Mouse (Mus musculus) monocyte, adult 2 months (primary cell): ENCODE results near the gene Rfng.
A peak's percentile ranks its signal among the peaks of the same experiment; 100 is the strongest.
"Not testable (repeated sequence)": the region's sequence is repeated elsewhere in the genome, so short reads cannot be mapped to it uniquely, and the experiment has no call there.

Experiments
- DNase-seq, 2 experiments: peaks; one replicate each; pipeline ENCODE4 v3.0.0; 2022; ENCODE audit warnings: low spot score in 2 of 2, low read depth in 1 of 2

Rfng gene

DNA sequence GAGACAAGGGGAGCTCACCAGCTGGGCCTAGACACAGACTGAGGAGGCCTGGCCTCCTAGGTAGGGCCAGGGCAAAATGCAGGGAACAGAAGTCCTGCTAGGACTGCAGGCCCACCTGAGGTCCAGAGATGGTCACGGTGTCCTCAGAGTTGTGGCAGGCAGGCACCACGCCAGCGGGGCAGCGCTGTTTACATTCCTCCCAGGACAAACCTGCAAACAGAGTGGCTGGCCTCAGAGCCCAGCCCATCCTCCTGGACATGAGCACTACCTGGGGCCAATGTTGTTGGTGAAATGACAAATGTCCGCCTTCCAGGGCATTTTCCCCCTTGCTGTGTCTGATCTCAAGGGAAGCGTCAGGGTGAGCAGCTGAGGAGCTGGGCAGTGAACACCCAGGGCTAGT lies 33.4 kb upstream of the Rfng start:
- DNase-seq, result no peak

DNA sequence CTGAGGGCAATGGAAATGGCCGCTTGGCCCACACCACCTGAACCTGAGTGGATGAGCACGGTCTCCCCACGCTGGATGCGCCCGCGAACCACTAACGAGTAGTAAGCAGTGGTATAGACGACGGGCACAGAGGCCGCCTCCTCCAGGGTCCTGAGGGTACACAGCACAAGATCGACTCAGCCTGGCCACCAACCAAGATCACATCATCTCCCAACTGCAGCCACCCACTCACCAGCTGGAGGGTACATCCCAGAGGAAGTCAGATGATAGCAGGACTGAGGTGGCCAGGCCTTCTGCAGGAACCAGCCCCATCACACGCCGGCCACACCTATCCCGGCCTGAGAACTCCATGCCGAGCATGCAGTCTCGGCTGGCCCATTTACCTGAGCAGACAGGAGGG lies 28.1 kb upstream of the Rfng start:
- DNase-seq, result no peak

DNA sequence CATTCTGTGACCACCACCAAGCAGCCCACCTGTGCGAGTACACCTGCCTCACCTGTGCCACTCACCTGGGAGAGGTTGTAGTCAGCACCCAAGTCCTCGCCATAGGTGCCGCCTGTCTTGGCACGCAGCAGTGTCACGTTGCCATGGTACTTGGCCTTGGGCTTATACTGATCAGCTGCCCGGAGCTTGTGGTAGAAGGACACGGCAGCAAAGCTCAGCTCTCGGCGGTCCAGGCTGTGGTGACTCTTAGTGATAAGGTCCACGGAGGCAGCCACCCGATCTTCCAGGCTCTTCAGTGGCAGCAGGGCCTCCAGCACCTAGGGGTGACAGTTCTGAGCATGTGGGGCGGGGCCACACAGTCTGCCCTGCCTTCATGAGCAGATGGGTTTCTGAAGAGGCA lies 24.0 kb upstream of the Rfng start:
- no peak for DNase-seq

DNA sequence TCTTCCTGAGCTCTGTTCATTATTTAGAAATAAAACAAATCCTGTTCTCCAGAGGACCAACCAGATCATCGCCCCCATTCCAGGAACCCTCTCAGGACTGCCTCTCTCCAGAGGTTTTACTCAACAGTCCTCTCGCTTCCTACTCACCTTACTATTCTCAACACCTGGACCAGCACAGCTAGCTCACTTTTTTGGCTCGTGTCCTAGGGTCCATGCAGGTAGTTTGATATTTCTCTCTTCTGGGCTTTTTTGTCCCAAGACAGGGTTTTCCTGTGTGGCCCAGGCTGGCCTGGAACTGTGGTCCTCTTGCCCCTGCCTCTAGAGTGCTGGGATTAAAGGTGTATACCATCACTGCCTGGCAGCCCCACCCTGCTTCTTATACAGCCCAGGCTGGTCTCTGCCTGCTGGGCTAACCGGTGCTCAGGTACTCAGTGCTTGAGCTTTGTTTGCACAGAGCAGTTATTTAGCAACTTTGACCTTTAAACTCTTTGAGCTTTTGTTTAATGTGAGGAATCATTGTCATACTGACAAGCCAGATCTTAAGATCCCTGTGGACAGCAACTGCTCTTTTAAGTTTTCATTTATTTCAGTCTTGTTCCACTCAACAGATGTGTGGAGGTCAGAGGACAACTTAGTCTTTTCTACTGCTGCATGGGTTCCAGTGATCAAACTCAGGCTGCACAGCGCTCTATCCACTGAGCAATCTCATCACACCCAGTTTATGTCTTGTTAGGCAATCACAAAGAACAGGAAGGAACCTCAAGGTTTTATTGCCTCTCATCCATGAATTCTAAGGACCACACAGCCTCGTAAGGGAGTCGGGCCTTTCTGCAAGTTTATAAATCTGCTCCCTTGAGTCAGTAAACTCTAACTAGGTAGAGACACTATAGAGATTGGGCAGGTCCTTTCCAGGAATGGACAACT lies 21.6 kb upstream of the Rfng start:
- DNase-seq, result no peak

DNA sequence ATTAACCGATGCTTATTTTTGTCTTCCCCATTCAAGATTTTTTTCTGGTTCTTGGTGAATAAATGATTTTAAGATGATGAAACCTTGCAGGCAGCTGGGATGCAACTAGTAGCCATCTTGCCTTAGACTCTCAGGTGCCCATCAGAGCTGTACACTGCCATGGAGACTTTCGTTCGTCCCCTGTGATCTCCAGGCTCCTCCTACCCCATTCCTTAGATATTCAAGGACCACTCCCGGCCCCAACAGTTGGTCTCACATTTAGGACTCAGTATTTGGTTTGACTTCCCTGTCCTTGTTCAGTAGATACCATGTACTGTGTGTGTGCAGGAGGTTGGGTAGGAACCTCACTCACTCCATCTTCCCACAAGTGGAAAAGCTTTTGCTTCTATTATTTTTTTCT lies 20.8 kb upstream of the Rfng start:
- DNase-seq, result no peak

DNA sequence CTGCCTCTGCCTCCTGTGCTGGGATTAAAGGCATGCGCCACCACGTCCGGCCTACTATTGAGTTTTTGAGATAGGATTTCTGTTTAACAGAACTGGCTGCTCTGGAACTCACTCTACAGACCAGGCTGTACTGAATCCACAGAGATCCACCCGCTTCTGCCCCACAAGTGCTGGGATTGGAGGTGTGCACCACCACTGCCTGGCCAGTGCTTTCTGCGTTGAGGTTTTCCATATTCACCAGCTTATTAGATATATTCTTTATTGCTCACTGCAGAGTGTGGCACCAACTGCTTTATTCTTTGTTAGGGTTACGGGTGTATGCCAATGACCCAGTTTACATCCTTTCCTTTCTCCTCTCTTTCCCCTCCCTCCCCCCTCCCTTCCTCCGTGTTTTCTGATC lies 20.3 kb upstream of the Rfng start:
- no peak for DNase-seq

DNA sequence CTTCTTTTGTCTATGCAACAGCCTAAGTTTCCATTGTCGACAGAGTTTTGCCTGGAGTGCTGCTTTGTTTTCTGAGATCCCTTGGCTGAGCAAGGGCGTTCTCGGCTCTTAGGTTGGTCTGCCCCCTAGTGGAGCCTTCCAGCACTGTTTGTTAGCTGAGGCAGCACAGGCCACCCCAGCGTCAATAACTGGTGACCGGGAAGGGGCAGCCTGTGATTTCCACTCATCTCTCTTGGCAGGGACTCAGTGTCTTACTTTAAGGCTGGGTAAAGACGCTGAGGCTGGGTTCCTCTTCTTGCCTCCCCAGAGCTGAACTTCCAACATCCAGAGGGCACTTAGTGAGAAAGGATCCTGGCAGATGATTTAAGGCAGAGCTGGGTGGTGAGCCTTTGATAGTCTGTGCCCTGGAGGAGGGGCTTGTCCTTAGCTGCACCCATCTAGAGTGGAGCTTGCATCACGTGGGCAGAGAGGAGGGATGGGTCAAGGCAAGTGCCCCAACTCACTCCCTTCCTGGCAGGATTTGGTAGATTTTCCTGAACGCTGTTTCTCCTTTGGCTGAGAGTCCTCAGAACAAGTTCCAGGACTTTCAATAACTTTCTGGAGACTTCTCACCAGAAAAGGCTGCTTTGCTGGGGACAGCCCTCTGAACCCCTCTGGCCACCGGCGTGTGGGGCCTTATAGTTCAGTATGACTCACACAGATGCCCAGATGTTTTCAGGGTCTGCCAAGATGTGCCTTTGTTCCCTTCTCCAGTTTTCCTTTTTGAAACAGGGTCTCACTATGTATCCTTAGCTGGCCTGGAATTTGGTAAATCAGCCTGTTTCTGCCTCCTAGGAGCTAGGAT lies 16.3 kb upstream of the Rfng start:
- peak; percentile 55 to 71 for DNase-seq

DNA sequence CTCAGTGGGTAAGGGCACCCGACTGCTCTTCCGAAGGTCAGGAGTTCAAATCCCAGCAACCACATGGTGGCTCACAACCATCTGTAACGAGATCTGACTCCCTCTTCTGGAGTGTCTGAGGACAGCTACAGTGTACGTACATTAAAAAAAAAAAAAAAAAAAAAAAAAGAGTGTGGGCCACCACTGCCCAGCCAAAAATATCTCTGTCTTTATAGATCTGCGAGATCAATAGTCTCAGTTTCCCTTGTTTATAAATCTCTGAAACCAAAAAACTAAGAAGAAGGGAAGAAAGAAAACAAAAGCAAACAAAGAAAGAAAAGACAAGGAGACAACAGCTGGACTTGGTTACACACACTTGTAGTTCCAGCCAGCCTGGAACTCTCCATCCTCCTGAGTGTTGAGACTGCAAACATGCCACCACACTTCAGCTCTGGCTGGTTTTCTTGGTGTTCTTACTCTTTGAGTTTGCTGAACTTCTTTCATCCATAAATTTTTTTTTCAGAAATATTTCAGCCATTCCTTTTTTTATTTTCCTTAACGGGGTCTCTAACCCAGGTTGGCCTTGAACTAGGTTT lies 15.4 kb upstream of the Rfng start:
- no peak for DNase-seq

DNA sequence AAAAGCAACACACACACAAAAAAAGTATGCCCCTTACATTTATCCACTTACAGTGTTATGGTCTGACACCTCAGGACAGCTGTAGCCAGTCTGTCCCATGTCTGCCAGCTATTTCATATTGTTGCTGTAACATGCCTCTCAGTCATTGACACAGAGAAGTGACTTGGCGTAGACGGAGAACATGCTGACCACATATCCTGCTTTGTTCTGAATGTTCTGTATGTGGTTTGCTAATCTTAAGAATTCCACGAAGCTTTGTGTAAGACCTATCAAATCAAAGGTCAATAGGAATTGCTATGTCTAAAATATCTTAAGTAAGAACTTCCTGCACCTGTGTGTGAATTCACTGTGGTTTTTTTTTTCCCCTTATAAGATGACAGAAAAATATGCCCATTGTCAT lies 14.2 kb upstream of the Rfng start:
- no peak for DNase-seq

DNA sequence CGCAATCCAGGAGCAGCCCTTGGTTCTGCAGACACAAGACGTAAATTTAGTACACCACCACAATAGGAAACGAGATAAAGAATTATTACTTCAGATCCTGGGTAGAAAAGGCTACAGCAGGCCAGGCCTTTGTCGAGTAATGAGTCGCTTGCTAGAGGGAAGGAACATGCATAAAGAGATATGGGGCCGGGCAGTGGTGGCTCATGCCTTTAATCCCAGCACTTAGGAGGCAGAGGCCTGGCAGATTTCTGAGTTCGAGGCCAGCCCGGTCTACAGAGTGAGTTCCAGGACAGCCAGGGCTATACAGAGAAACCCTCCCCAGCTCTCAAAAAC lies 12.6 kb upstream of the Rfng start:
- DNase-seq, result no peak

DNA sequence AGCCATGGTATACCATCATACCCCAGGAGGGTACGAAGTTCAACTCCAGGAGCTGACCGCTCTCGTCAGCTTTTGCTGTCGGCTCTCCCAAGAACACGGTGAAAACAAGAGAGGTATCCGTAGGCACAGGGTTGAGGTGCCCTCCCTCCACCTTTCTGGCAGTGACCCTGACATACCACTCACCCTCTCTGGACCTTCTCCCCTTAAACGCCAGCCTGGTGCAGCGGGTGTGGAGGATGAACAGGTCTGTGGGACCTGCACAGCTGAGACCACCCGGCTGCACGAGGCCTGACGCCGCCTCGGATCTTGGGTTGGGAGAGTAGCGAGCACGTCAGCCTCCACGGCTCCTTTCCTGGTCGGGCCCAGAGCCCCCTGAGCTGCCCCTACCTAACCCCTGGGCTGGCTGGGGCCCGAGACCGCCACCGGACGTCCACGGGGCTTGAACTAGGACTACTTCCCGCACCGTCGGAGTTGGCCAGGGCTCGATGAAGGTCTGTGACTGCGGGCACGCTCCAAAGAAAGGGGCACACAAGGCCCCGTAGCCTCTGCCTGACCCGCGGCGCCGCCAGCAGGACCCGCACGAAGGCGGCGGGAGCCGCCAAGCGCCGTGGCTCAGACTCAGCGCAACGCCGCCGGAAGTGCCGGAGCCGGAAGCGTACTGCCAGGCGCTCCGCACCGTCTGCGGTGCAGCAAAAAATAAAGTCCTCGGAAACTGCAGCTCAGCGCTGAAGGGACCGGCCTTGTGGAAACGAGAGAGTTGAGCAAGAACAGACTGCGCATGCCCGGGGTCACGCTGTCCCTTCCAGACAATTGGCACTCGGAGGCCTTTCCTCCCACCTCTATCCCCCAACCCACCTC lies 12.0 kb upstream of the Rfng start, which contains the start of gene Dus1l:
TSS of gene Dus1l (minus strand) at position 648 of the 858 bp plus-strand sequence.
- DNase-seq, result peak; percentile 90 to 94

DNA sequence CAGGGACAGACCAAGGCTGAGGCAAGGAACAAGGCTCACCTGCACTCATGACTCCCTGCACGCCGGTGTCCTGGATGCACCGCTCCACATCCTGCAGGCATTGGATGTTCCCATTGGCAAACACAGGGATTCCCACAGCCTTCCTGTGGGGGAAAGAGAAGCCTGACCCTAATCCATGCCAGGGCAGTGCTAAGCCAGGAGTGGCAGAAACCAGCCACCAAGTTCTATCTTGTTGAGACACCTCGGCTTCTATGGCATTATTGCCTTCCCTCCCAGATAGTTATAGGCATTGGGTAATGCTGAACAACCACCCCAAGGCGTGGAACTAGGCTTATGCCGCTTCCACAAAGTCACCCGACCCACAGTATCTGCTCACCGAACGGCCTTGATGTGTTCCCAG lies 8.6 kb upstream of the Rfng start:
- DNase-seq, result no peak

DNA sequence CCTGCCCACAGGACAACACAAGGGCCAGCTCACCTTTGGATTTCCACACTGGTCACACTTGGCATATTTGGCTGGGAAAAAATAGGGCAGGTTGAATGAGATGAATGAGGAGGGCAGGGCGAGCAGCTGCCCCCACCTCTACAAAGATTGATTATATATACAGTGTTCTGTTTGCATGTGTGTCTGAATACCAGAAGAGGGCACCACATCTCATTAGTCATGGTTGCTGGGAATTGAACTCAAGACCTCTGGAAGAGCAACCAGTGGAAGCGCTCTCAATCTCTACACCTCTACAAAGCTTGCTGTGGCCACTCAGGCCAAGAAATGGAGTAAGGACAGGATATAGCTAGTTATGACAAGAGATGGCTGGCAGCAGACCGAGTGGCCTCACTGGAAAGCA lies 5.8 kb upstream of the Rfng start:
- no peak for DNase-seq

DNA sequence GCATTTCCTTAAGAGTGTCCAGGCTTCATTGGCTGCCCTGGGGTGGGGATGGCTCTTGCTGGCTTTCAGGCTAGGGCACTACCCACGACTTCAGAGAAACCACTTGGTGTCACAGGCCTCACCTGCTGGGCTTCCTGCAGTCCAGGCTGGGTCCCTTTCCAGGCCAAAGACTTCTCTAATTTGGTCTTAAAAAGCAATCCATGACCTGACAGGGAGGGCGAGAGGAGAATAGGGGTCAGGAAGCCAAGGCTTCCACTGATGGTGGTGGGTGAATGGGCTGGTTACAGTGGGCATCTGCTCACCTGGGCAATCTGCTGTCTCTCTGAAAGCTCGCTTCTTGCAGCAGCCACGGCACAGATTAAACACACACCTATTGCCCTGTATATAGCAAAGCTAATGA lies 5.3 kb upstream of the Rfng start:
- no peak for DNase-seq

DNA sequence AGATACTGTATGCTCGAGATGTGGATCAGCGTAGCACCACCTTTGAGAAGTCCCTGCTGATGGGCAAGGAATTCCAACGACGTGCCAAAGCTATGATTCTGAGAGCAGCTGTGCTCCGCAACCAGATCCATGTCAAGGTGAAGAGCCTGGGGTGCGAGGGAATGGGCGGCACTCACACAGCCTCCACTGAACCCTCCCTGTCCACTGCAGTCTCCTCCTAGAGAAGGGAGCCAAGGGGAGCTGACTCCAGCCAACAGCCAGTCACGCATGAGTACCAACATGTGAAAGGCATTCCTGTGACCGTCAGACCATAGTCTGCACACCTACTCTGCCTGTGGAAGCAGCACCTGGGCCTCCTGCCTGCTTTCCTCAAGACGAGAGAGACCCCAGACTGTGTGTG lies 4.5 kb upstream of the Rfng start:
- DNase-seq, result not testable (repeated sequence)

DNA sequence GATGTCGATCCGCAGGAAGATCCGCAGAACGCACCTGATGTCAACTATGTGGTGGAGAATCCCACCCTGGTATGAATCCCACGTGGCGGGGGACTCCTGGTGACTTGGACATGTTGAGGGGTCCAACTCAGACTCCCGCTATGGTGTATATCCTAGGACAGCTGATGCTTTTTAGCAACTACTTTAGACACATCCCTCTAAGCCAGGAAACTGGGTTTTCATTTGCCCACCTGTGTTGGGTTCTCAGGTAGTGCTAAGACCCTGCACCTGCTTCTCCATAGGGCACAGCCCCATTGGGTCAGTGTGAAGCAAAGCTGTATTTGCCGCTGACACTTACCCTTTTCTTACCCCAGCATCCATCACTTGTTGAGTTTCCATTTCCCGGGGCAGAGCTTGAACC lies 1.1 kb upstream of the Rfng start:
- DNase-seq, result no peak

DNA sequence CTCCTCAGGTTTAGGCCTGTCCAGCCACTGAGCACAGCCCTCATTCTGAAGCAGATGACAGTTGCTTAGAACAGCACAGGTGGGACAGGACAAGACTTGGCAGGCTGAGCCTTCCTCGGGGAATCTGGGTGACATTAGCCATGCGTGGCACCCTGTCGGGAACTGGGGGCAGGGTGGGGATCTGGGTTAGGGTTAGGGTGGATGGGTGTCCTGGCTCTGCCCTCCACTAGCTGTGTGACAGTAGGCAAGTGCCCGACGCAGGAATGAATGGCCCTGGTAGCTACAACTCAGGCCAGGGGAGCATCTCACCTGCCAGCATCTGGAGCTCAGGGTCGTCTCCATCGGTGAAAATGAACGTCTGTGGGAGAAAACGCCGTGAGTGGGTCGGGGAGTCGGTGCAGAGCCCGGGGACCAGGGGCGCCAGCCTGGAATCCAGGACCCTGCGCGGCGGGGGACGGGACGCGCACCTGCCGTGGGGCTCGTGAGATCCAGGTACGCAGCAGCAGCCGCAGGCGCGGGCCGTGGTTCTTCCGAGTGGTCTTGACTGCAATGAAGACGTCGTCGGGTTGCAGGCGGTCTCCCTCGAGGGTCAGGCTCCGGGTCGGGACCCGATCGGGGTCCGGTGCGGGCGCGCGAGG lies 462 bp downstream of the Rfng start:
- DNase-seq, result no peak

DNA sequence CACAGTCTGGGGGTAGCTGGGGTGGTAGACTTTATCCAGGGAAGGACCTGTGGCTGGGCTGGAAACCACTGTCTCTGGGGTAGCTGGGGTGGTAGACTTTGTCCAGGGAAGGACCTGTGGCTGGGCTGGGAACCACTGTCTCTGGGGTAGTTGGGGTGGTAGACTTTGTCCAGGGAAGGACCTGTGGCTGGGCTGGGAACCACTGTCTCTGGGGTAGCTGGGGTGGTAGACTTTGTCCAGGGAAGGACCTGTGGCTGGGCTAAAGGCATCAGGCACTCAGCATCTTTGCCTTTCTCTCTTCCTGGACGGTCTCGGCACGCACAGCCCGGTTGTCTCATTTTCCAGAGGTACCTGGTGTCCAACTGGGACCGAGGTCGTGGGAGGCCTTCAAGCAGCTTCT lies 2.6 kb downstream of the Rfng start:
- DNase-seq, result not testable (repeated sequence)

DNA sequence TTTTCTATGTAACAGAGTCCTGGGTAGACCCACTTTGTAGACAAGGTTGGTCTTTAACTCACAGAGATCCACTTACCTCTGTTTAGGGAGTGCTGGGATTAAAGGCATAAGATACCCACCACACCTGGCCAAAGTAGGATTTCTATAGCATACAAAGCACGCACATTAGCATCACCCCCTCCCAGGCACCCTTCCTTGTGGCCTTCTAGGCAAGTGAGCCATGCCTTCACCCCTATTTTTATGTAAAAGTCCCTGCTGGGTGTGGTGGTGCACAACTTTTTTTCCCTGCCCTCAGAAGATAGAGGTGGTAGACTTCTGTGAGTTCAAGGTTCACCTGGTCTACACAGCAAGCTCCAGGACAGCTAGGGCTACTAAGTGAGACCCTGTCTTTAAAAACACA lies 4.1 kb downstream of the Rfng start:
- no peak for DNase-seq

DNA sequence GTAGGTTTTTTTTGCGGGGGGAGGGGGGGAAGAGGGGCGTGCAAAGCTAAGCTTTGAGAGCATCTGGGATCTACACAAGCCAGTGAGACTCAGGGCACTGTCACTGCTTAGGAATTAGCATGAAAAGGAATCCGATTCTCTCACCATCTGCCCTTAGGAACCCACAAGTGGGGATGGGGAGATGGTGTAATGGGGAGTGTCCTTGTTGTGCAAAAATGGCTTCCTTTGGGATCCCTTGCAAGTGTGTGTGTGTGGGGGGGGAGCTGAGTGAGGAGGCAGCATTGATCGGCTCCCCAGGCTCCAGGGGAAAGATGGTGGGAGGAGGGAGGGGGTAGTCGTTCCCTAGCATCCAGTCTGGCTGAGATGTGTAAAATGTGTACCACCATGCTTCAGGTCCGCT lies 6.9 kb downstream of the Rfng start:
- DNase-seq, result no peak
